ENCODE assay signal across 8 mouse cellular contexts in the genomic region with DNA sequence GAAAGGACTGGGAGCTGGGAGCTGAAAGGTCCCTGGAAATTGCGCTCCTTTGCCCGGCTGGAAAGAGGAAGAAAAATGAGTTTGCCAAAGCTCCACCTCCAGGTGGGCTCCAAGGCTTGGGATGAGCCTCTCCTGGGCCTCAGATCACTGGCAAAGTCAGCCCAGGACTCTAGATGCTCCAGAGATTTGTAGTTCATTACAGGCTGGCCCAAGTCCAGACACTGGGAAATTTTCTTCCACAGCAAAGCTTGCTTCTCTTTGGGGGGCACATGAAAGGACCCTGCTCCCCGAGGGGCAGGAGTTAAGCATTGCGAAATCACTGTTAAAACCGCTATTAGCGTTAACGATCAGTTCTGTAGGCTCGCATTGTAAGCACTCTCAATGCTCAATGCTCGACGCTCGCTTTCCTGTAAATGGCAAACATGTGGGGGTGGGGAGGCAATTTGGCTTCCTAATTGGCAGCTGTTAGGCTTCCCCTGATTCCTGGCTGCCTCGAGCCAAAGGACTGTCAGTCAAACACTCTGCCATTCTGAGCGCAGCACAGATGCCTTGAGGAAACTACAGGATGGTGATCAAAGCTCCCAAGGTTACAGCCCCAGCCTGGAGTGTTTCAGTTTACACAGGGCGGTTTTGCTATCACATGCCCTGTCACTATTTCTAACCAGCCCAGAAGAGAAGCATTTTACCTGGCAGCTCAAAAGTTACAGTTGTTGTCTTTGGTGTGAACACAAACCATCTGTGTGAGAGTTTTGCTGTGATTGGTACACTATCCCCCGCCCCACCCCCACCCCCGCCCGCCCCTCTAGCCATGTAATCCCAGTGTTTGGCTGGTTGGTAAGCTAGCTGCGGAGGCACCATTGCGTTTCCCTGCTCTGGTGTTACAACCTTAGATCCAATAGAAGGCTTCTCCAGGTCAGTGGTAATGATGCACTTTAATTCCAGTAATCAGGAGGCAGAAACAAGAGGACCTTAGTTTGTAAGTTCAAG. TPM values are rescaled to one million over a fixed set of nuclear protein-coding genes. Genes with fewer than 3 reads are reported as not detected.
DNase-seq lines count a peak whose midpoint lies in the region; ATAC-seq and TF ChIP-seq lines count a peak whose summit lies in the region.

No protein-coding gene starts in this region.

- H3K4me1 ChIP-seq in brown adipose tissue, adult 24 weeks (ENCODE audit: control insufficient read depth, insufficient read depth, insufficient read length, low read length): no peaks in the 10 kb centered on the region; the same call in 1 of the 2 replicates
- peaks cover 17% of the 10 kb centered on the region for H3K4me1 ChIP-seq in heart, embryonic 12.5 days (replicated peaks)
- peaks cover 12% of the 10 kb centered on the region for H3K4me1 ChIP-seq in small intestine, adult 2 months (ENCODE audit: control insufficient read depth, insufficient read depth, insufficient read length, low read length)

- H3K4me3 ChIP-seq in gastrocnemius, adult 2 months: peak overlapping the region; percentile 79
- peak overlapping the region; percentile 64 for H3K4me3 ChIP-seq in brown adipose tissue, adult 24 weeks (ENCODE audit: insufficient read depth, low read depth, low read length)
- peak overlapping the region; percentile 59 for H3K4me3 ChIP-seq in heart, embryonic 12.5 days
- peak overlapping the region; percentile 62 for H3K4me3 ChIP-seq in small intestine, adult 2 months (ENCODE audit: low read depth, low read length)

- no peak for TF ChIP-seq POLR2A in small intestine, adult 2 months (IDR thresholded peaks at IDR 0.05; ENCODE audit: low read depth, low read length)

- TF ChIP-seq CTCF in gastrocnemius, adult 2 months (IDR thresholded peaks at IDR 0.05): no peak
- no peak for TF ChIP-seq CTCF in small intestine, adult 2 months (IDR thresholded peaks at IDR 0.05; ENCODE audit: extremely low read depth, insufficient read length, insufficient replicate concordance, low read depth, low read length)

- peak overlapping the region; percentile 86 for H3K4me2 ChIP-seq in heart, embryonic 12.5 days

- 0 out of 2 replicates have a peak, but pooled peaks have one; percentile 39 for ATAC-seq in heart, embryonic 12.5 days (ENCODE audit: insufficient number of reproducible peaks, low FRiP score)

- peaks cover 13% of the 10 kb centered on the region for H3K27me3 ChIP-seq in heart, embryonic 12.5 days (replicated peaks)
- peaks cover 9% of the 10 kb centered on the region for H3K27me3 ChIP-seq in small intestine, adult 2 months (ENCODE audit: control insufficient read depth, insufficient read depth, low read length)

- no peak for DNase-seq in gastrocnemius, adult 2 months
- no peak for DNase-seq in gastrocnemius, postnatal 4 days (ENCODE audit: low spot score in 2 of 2)
- peak; percentile 18 to 42 for DNase-seq in kidney, postnatal 25 days
- DNase-seq in lung, postnatal 14 days: peak; percentile 46
- no peak for DNase-seq in ovary, adult 18-20 months (ENCODE audit: low spot score)

- intact Hi-C loops in gastrocnemius, adult 2 months (cut with DNase I): no loop called here

- H3K9me3 ChIP-seq in heart, embryonic 12.5 days (replicated peaks): no peaks in the 10 kb centered on the region

- H3K27ac ChIP-seq in gastrocnemius, adult 2 months: no peak overlapping the region
- H3K27ac ChIP-seq in brown adipose tissue, adult 24 weeks (replicated peaks; ENCODE audit: low read depth, low read length): no peak overlapping the region
- no peak overlapping the region for H3K27ac ChIP-seq in heart, embryonic 12.5 days (ENCODE audit: poor library complexity, severe bottlenecking)
- H3K27ac ChIP-seq in small intestine, adult 2 months (ENCODE audit: insufficient read depth, low read depth, low read length): no peak overlapping the region

- H3K36me3 ChIP-seq in heart, embryonic 12.5 days: no peaks in the 10 kb centered on the region
- H3K36me3 ChIP-seq in small intestine, adult 2 months (ENCODE audit: control insufficient read depth, insufficient read depth, low read length): no peaks in the 10 kb centered on the region

- peak overlapping the region; percentile 54; the same call in 1 of the 2 replicates for H3K9ac ChIP-seq in heart, embryonic 12.5 days

- 15% methylated on average over 19 of the region's 19 CpGs for WGBS in heart, embryonic 12.5 days
- WGBS in small intestine, adult 2 months: 17% methylated on average over 19 of the region's 19 CpGs

RNA-seq across cellular contexts. Expression of a gene that starts 0.8 kb away (rescaled TPM):
- total RNA-seq in gastrocnemius, adult 2 months (2021): 1 to 10 TPM in 1 of 2 experiments, under 1 TPM in 1; 0.82 to 1.1 TPM
- total RNA-seq in gastrocnemius, postnatal 4 days (2021): 1 to 10 TPM; 1.1 to 1.4 TPM
- 1.1 and 3.3 TPM in 2 replicates for polyA plus RNA-seq in brown adipose tissue, adult 24 weeks (2012; ENCODE audit: insufficient read depth, insufficient read length, missing spikeins)
- 3.5 and 3.6 TPM in 2 replicates for polyA plus RNA-seq in heart, embryonic 12.5 days (2016; fragmentation: Nextera tagmentation; extraction: Ambion mirVana)
- polyA plus RNA-seq in small intestine, adult 2 months (2012; rRNA removed): 0.96 and 1.7 TPM in 2 replicates

Comparison
In these comparisons a context has a peak if more than half of its experiments do, and no peak if none do; other contexts are left out.
1. DNase-seq: peak in kidney, postnatal 25 days (2 of 2) and lung, postnatal 14 days (single experiment); none in gastrocnemius, adult 2 months (single experiment), gastrocnemius, postnatal 4 days (0 of 2) and ovary, adult 18-20 months (single experiment).
2. Peak in every context shown above with its lines, with median percentiles within 50 percentile points of each other: H3K4me3 ChIP-seq.